ENCODE assay signal across 9 mouse cellular contexts in genomic region chr2:173352756-173353139, GRCm38 (mm10).
DNase-seq lines count a peak whose midpoint lies in the region; ATAC-seq and TF ChIP-seq lines count a peak whose summit lies in the region.
"Had no signal": no experiment of that assay in that cellular context is flagged by ENCODE, and none has a peak within 500 bp of the region (broad histone marks: within the 10 kb centered on the region; RNA-seq: fewer than 3 reads in every experiment).

No protein-coding gene starts in this region.

- H3K79me2 ChIP-seq in C2C12 (ENCODE audit: control insufficient read depth, insufficient read depth) = no peaks in the 10 kb centered on the region

- no peak overlapping the region for H3K9ac ChIP-seq in kidney, embryonic 14.5 days (ENCODE audit: low read depth, low read length)
- no peak overlapping the region for H3K9ac ChIP-seq in intestine, postnatal 0 days (ENCODE audit: low read depth, low read length)

- peak overlapping the region; percentile 16 for H3ac ChIP-seq in C2C12 (ENCODE audit: control insufficient read depth, insufficient read length, low read depth)

- H3K79me3 ChIP-seq in C2C12 (ENCODE audit: low read depth) = no peaks in the 10 kb centered on the region

- no peak overlapping the region for H3K4me3 ChIP-seq in kidney, embryonic 14.5 days (ENCODE audit: low read length)
- no peak overlapping the region for H3K4me3 ChIP-seq in C2C12 (ENCODE audit: insufficient read depth, poor library complexity, severe bottlenecking)
- H3K4me3 ChIP-seq in brown adipose tissue, adult 24 weeks (ENCODE audit: insufficient read depth, low read depth, low read length) = peak overlapping the region; percentile 14
- no peak overlapping the region for H3K4me3 ChIP-seq in intestine, postnatal 0 days (ENCODE audit: low read depth, low read length)

- WGBS in kidney, embryonic 14.5 days = 33% methylated on average over 3 of the region's 3 CpGs
- WGBS in intestine, postnatal 0 days = 38% methylated on average over 3 of the region's 3 CpGs

- peak overlapping the region; percentile 90 for H3K27ac ChIP-seq in kidney, embryonic 14.5 days (ENCODE audit: low read depth, low read length)
- H3K27ac ChIP-seq in brown adipose tissue, adult 24 weeks (replicated peaks; ENCODE audit: low read depth, low read length) = peak overlapping the region; percentile 91
- H3K27ac ChIP-seq in intestine, postnatal 0 days (ENCODE audit: low read depth, low read length) = peak overlapping the region; percentile 66

- ATAC-seq in kidney, embryonic 14.5 days (ENCODE audit: low FRiP score, low TSS enrichment) = no peak
- ATAC-seq in intestine, postnatal 0 days = no peak
- no peak for ATAC-seq in CD4-positive, CD25-positive, alpha-beta regulatory T cell, adult 4 months
- ATAC-seq: Patski had no signal

- peaks cover 24% of the 10 kb centered on the region for H3K4me1 ChIP-seq in kidney, embryonic 14.5 days (ENCODE audit: control insufficient read depth, insufficient read depth, low read length)
- H3K4me1 ChIP-seq in brown adipose tissue, adult 24 weeks (ENCODE audit: control insufficient read depth, insufficient read depth, insufficient read length, low read length) = peaks cover 22% of the 10 kb centered on the region
- H3K4me1 ChIP-seq in intestine, postnatal 0 days (replicated peaks; ENCODE audit: control insufficient read depth, insufficient read depth, low read length) = no peaks in the 10 kb centered on the region

- H3K36me3 ChIP-seq in kidney, embryonic 14.5 days (ENCODE audit: control insufficient read depth, insufficient read depth, low read length) = no peaks in the 10 kb centered on the region
- H3K36me3 ChIP-seq in C2C12 (ENCODE audit: control insufficient read depth, insufficient read depth) = no peaks in the 10 kb centered on the region
- H3K36me3 ChIP-seq in intestine, postnatal 0 days (ENCODE audit: control insufficient read depth, insufficient read depth) = no peaks in the 10 kb centered on the region

- no peak for TF ChIP-seq CTCF in C2C12 (IDR thresholded peaks at IDR 0.05; ENCODE audit: control insufficient read depth, insufficient read depth, insufficient read length)
- TF ChIP-seq CTCF in intestine, postnatal 0 days (IDR thresholded peaks at IDR 0.05; ENCODE audit: low read depth) = no peak

- no peaks in the 10 kb centered on the region for H3K27me3 ChIP-seq in kidney, embryonic 14.5 days (ENCODE audit: control insufficient read depth, insufficient read depth, low read length)
- no peaks in the 10 kb centered on the region for H3K27me3 ChIP-seq in C2C12 (ENCODE audit: control insufficient read depth, insufficient read depth, insufficient read length)
- H3K27me3 ChIP-seq in intestine, postnatal 0 days (replicated peaks; ENCODE audit: control insufficient read depth, insufficient read depth, low read length) = no peaks in the 10 kb centered on the region
- H3K27me3 ChIP-seq: Patski had no signal

- no peaks in the 10 kb centered on the region for H3K9me3 ChIP-seq in kidney, embryonic 14.5 days (ENCODE audit: control insufficient read depth, low read length)
- no peaks in the 10 kb centered on the region for H3K9me3 ChIP-seq in intestine, postnatal 0 days (ENCODE audit: control insufficient read depth)

- intact Hi-C loops in left cerebral cortex, postnatal 10 days (cut with DNase I) = loop anchor here (10.0 kb wide), 1 partner anchor 192 kb away; no protein-coding TSS in a partner anchor

- no peak for DNase-seq in kidney, postnatal 14 days
- no peak for DNase-seq in left cerebral cortex, postnatal 10 days (ENCODE audit: extremely low spot score in 1 of 2, low spot score in 2 of 2)
- no peak for DNase-seq in spleen, adult 12 weeks (ENCODE audit: low spot score)

- H3K4me2 ChIP-seq in kidney, embryonic 14.5 days (replicated peaks; ENCODE audit: low read depth, low read length) = no peak overlapping the region
- H3K4me2 ChIP-seq in intestine, postnatal 0 days (replicated peaks; ENCODE audit: low read depth) = peak overlapping the region; percentile 17; the same call in 1 of the 2 replicates

TF ChIP-seq in C2C12, 6 proteins besides CTCF, POLR2A, EP300 and RAD21:
- no peak for TF ChIP-seq CEBPB (IDR thresholded peaks at IDR 0.05; ENCODE audit: low read depth)
- no peak for TF ChIP-seq MYOD1 (IDR thresholded peaks at IDR 0.05; ENCODE audit: control insufficient read depth, insufficient read length, low read depth)
- TF ChIP-seq FOSL1 (IDR thresholded peaks at IDR 0.05; ENCODE audit: insufficient read depth, low read length, poor library complexity, severe bottlenecking) = no peak
- no peak for TF ChIP-seq MAX (IDR thresholded peaks at IDR 0.05)
- TF ChIP-seq USF1 (IDR thresholded peaks at IDR 0.05; ENCODE audit: low read depth) = no peak
- TF ChIP-seq MYOG (IDR thresholded peaks at IDR 0.05; ENCODE audit: control insufficient read depth, extremely low read depth, insufficient read length) = no peak
